Mouse (Mus musculus) kidney, adult 2 months (tissue): ENCODE measurements at regions not wholly inside any gene's neighbourhood (a gene's known extent, or its start where the extent isn't known, plus 50 kb on each side); places are given as distances from the start of the nearest gene placed in this dataset.

Experiments
- DNase-seq: peaks from one replicate; pipeline ENCODE4 v3.0.0; 2021
- H3K27ac ChIP-seq: fragments of 200-500 bp; 2 replicates; pipeline ENCODE4 v1.5.1; 2012; ENCODE audit warnings: low read depth, low read length, control low read depth, inconsistent platforms; ENCODE audit not compliant: insufficient read depth
- H3K27me3 ChIP-seq: fragments of 200-500 bp; replicated peaks from 2 replicates; pipeline ENCODE4 v1.6.1; 2012; ENCODE audit warnings: mild to moderate bottlenecking, moderate library complexity, low read length, inconsistent platforms; ENCODE audit not compliant: control insufficient read depth, insufficient read depth
- H3K36me3 ChIP-seq: fragments of 200-500 bp; 2 replicates; pipeline ENCODE4 v1.6.1; 2012; ENCODE audit warnings: mild to moderate bottlenecking, moderate library complexity, low read length, inconsistent platforms; ENCODE audit not compliant: control insufficient read depth, insufficient read depth
- H3K4me1 ChIP-seq: fragments of 200-500 bp; 2 replicates; pipeline ENCODE4 v1.6.1; 2011; ENCODE audit warnings: low read length; ENCODE audit not compliant: control insufficient read depth, insufficient read depth
- H3K4me3 ChIP-seq: fragments of 200-500 bp; 2 replicates; pipeline ENCODE4 v1.5.1; 2011; ENCODE audit warnings: mild to moderate bottlenecking, low read depth, low read length, control low read depth; ENCODE audit not compliant: insufficient read depth
- CTCF ChIP-seq: fragments of 200-500 bp; conservative IDR thresholded peaks from 2 replicates; pipeline ENCODE4 v1.5.1; 2011; ENCODE audit warnings: low read depth, mild to moderate bottlenecking, control low read depth, low read length, moderate library complexity, mixed read lengths; ENCODE audit not compliant: insufficient read depth, insufficient read length
- POLR2A ChIP-seq: fragments of 200-500 bp; IDR thresholded peaks from one replicate; pipeline ENCODE4 v1.6.1; 2011; ENCODE audit warnings: low read depth, low read length, control low read depth
- WGBS: fragments of 180-500 bp; shearing (Covaris S2); methylation state at CpG from one replicate; pipeline ENCODE4 v1.1.7; 2018; 5-methylcytosine and 5-hydroxymethylcytosine counted together

GRCm38 (mm10) chr3:50978636-50979035, 245.6 kb upstream of the Noct start:
- no peaks in the 10 kb centered on the region for H3K4me1 ChIP-seq
- H3K36me3 ChIP-seq: no peaks in the 10 kb centered on the region
- H3K27ac ChIP-seq: no peak overlapping the region
- WGBS: 84% methylated on average over 5 of the region's 5 CpGs
- H3K27me3 ChIP-seq: no peaks in the 10 kb centered on the region
- no peak for DNase-seq
- TF ChIP-seq POLR2A (no peak), CTCF (no peak)
- no peak overlapping the region for H3K4me3 ChIP-seq

DNA sequence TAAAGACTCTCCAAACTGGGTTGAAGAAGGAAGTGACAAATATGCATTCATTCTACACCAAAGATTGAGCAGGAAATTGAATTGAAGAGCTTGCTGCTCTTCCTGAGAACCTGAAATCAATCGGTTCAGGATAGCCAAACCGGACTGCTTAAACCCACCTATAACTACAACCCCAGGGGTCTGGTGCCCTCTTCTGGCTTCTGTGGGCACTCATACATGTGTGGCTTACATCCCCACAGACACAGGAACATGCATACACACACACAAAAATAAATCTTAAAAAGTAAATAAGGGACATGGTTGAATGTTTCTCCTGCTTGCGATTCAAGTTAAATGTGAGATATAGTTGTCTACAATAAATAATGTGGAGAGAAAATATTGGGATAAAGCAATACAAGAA, 244.7 kb upstream of the Noct start:
- 74% methylated on average over 3 of the region's 3 CpGs for WGBS
- DNase-seq: no peak

GRCm38 (mm10) chr3:50981751-50982150, 242.5 kb upstream of the Noct start:
- Histone ChIP-seq H3K4me1 (no peaks in the 10 kb centered on the region), H3K27ac (no peak overlapping the region), H3K36me3 (no peaks in the 10 kb centered on the region), H3K27me3 (no peaks in the 10 kb centered on the region), H3K4me3 (no peak overlapping the region)
- DNase-seq: no peak
- TF ChIP-seq CTCF: no peak
- 94% methylated on average over 7 of the region's 7 CpGs for WGBS

More for the DNA sequence above, 244.7 kb upstream of the Noct start:
- no peak overlapping the region for H3K27ac ChIP-seq
- no peaks in the 10 kb centered on the region for H3K4me1 ChIP-seq
- no peak overlapping the region for H3K4me3 ChIP-seq
- no peaks in the 10 kb centered on the region for H3K36me3 ChIP-seq
- TF ChIP-seq POLR2A (no peak), CTCF (no peak)
- H3K27me3 ChIP-seq: no peaks in the 10 kb centered on the region

GRCm38 (mm10) chr3:50982649-50983048, 241.6 kb upstream of the Noct start:
- 21% methylated on average over 9 of the region's 9 CpGs for WGBS
- Histone ChIP-seq H3K36me3 (no peaks in the 10 kb centered on the region), H3K27ac (no peak overlapping the region), H3K4me1 (no peaks in the 10 kb centered on the region), H3K27me3 (no peaks in the 10 kb centered on the region), H3K4me3 (no peak overlapping the region)
- TF ChIP-seq POLR2A (no peak), CTCF (no peak)
- no peak for DNase-seq

DNA sequence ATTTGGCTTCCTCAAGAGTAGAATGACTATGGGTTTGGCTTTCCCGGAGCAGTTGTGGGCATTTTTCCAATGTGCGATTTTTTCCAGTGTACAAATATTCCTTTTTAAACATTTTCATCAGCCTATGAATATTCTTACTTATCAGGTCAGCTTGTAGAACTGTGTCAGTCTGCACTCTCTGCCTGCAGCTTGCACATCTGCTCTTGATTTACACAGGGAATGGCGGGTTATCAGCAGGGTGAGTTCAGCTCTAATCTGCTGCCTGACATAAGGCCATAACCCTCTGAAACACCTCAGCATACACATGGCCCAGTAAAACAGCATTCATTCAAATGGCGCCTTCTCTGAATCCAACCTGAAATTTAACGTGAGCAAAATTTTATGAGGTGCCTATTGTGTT, 241.1 kb upstream of the Noct start:
- Histone ChIP-seq H3K27me3 (no peaks in the 10 kb centered on the region), H3K4me1 (no peaks in the 10 kb centered on the region), H3K4me3 (no peak overlapping the region), H3K27ac (no peak overlapping the region), H3K36me3 (no peaks in the 10 kb centered on the region)
- DNase-seq: no peak
- TF ChIP-seq CTCF (no peak), POLR2A (no peak)
- WGBS: 58% methylated on average over 5 of the region's 5 CpGs

DNA sequence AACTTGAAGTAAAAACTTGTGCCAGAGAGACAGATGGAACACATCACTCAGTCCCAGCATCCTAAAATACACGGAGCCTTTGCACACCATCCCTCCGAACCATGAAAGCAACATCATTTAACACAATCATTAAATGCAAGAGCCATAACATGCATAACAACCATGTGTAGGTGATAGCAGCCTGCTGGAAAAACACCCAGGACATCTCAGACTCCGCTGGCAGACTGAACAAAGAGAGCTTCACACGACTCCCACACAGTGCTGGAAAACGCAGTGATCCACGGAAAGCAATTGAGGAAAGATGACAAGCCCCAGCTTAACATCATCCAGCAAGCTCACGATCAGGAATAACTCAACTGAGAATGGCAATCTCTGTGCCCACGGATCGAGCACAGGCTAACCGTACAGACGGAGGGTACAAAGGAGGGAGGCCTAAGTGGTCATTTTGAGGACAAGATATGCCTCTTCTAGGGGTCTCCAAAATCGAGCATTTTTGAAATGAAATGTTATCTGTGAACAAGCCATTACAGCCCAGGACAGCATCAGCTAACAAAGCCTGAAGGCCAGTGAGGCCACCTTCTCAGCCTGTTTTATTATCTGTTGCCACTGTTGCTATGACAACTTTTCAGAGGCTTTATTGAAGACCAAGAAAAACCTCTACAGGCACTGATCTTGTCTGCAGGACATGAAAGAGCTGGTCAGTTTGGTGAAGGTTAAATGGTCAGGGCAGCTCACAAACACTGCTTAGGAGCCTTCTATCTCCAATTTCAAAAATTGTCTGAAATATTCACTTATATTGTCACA, 240.1 kb upstream of the Noct start:
- 35% methylated on average over 12 of the region's 12 CpGs for WGBS
- Histone ChIP-seq H3K4me3 (no peak overlapping the region), H3K27me3 (no peaks in the 10 kb centered on the region), H3K36me3 (no peaks in the 10 kb centered on the region), H3K4me1 (no peaks in the 10 kb centered on the region), H3K27ac (no peak overlapping the region)
- no peak for TF ChIP-seq CTCF
- TF ChIP-seq POLR2A: no peak
- no peak for DNase-seq

DNA sequence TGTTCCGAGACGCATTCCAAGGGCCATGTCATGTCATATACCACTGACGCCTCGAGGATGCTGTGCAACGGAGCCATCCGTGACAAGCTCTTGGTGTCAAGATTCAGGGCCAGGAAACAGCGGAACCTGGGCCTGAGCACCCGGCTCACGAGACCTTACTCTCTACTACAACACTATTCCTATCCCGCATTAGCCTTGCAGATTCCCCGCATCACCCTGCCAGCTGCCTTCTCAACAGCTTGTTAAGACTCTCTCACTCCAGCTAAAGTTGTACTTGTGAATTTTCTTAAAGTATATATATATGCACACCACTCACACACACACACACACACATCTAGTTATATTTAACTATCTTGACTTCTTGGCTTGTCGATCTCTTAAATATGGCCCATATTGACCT, 236.4 kb upstream of the Noct start:
- no peak overlapping the region for H3K4me3 ChIP-seq
- H3K36me3 ChIP-seq: no peaks in the 10 kb centered on the region
- no peak overlapping the region for H3K27ac ChIP-seq
- no peak for DNase-seq
- WGBS: 94% methylated on average over 12 of the region's 12 CpGs
- H3K4me1 ChIP-seq: no peaks in the 10 kb centered on the region
- H3K27me3 ChIP-seq: no peaks in the 10 kb centered on the region
- TF ChIP-seq POLR2A (no peak), CTCF (no peak)
